Mouse (Mus musculus) midbrain, postnatal 0 days (tissue): ENCODE measurements around the gene Tgfbr3. TPM values are rescaled to one million over a fixed set of nuclear protein-coding genes. Genes with fewer than 3 reads are reported as not detected.
A peak's percentile ranks its signal among the peaks of the same experiment; 100 is the strongest.

ENCODE experiments used
- ATAC-seq: fragments of 200-750 bp; cut with Nextera tagmentation; 2 replicates; pipeline ENCODE4 v1.8.0; 2017; ENCODE audit warnings: moderate number of reproducible peaks, mild to moderate bottlenecking, moderate TSS enrichment, moderate library complexity; ENCODE audit not compliant: low FRiP score
- DNase-seq: peaks from one replicate; pipeline ENCODE4 v3.0.0-alpha.2; 2015; ENCODE audit warnings: low spot score
- H3K27ac ChIP-seq: fragments of 300-500 bp; sonication (generic); 2 replicates; pipeline ENCODE4 v1.5.1; 2014; ENCODE audit warnings: low read depth, mild to moderate bottlenecking, low read length, mixed read lengths
- H3K27me3 ChIP-seq: fragments of 300-500 bp; sonication (generic); 2 replicates; pipeline ENCODE4 v1.6.1; 2014; ENCODE audit warnings: low read length, control low read depth, mixed read lengths; ENCODE audit not compliant: insufficient read depth
- H3K36me3 ChIP-seq: fragments of 300-500 bp; sonication (generic); 2 replicates; pipeline ENCODE4 v1.6.1; 2014; ENCODE audit warnings: low read length, control low read depth, mixed read lengths; ENCODE audit not compliant: insufficient read depth
- H3K4me1 ChIP-seq: fragments of 300-500 bp; sonication (generic); 2 replicates; pipeline ENCODE4 v1.6.1; 2014; ENCODE audit warnings: mild to moderate bottlenecking, control low read depth, antibody characterized with exemption, low read length, mixed read lengths; ENCODE audit not compliant: insufficient read depth
- H3K4me2 ChIP-seq: fragments of 300-500 bp; sonication (generic); 2 replicates; pipeline ENCODE4 v1.6.1; 2014; ENCODE audit warnings: low read depth, mild to moderate bottlenecking, low read length, mixed read lengths; ENCODE audit not compliant: poor library complexity, severe bottlenecking
- H3K4me3 ChIP-seq: fragments of 300-500 bp; sonication (generic); 2 replicates; pipeline ENCODE4 v1.5.1; 2014; ENCODE audit warnings: low read depth, mild to moderate bottlenecking, low read length, moderate library complexity
- H3K9ac ChIP-seq: fragments of 300-500 bp; sonication (generic); replicated peaks from 2 replicates; pipeline ENCODE4 v1.6.1; 2014; ENCODE audit warnings: mild to moderate bottlenecking, low read length, moderate library complexity, mixed read lengths; ENCODE audit not compliant: poor library complexity, severe bottlenecking
- H3K9me3 ChIP-seq: fragments of 300-500 bp; sonication (generic); 2 replicates; pipeline ENCODE4 v1.6.1; 2016; ENCODE audit warnings: low read length, control low read depth
- CTCF ChIP-seq: IDR thresholded peaks from 2 replicates; pipeline ENCODE4 v1.5.1; 2016; ENCODE audit warnings: antibody characterized with exemption, mild to moderate bottlenecking
- WGBS: fragments of 180-500 bp; shearing (Covaris S2); extraction: QIAGEN DNeasy Blood & Tissue Kit; methylation state at CpG from one replicate; pipeline ENCODE4 v1.1.7; 2014; 5-methylcytosine and 5-hydroxymethylcytosine counted together
- polyA plus RNA-seq: library from polyadenylated mRNA; unstranded; fragments of >200 nt; fragmentation: Nextera tagmentation; extraction: Ambion mirVana; gene quantifications from 2 replicates; pipeline ENCODE4 v1.2.1, GENCODE M21; 2015
- total RNA-seq: library from RNA; depleted of rRNA; stranded (reverse); fragments of >200 nt; gene quantifications from 2 replicates; pipeline ENCODE4 v1.2.3, GENCODE M21; 2014

Tgfbr3 gene
- total and polyA plus RNA-seq, 2 experiments from 2014 or later: 4.0 to 13.8 TPM

GRCm38 (mm10) chr5:107213373-107214132, 75.9 kb downstream of the Tgfbr3 start:
- no peak overlapping the region for H3K9ac ChIP-seq
- H3K9me3 ChIP-seq: no peaks in the 10 kb centered on the region
- H3K4me3 ChIP-seq: no peak overlapping the region
- H3K27me3 ChIP-seq: no peaks in the 10 kb centered on the region
- no peaks in the 10 kb centered on the region for H3K36me3 ChIP-seq
- H3K4me2 ChIP-seq: no peak overlapping the region
- DNase-seq (no peak), ATAC-seq (no peak)
- H3K27ac ChIP-seq: no peak overlapping the region
- no peak for TF ChIP-seq CTCF
- 84% methylated on average over 9 of the region's 9 CpGs for WGBS
- H3K4me1 ChIP-seq: no peaks in the 10 kb centered on the region

- Histone ChIP-seq H3K4me3 (no peak overlapping the region), H3K9ac (no peak overlapping the region), H3K36me3 (no peaks in the 10 kb centered on the region), H3K9me3 (no peaks in the 10 kb centered on the region), H3K4me1 (no peaks in the 10 kb centered on the region), H3K27me3 (no peaks in the 10 kb centered on the region), H3K4me2 (no peak overlapping the region), H3K27ac (no peak overlapping the region)
- DNase-seq: no peak
- 83% methylated on average over 10 of the region's 10 CpGs for WGBS
- no peak for TF ChIP-seq CTCF
- ATAC-seq: no peak
Observed at GRCm38 (mm10) chr5:107211830-107212370, 77.5 kb downstream of the Tgfbr3 start.

GRCm38 (mm10) chr5:107210040-107210439, 79.4 kb downstream of the Tgfbr3 start:
- Histone ChIP-seq H3K4me2 (no peak overlapping the region), H3K4me3 (no peak overlapping the region), H3K9me3 (no peaks in the 10 kb centered on the region), H3K4me1 (no peaks in the 10 kb centered on the region), H3K9ac (no peak overlapping the region), H3K36me3 (no peaks in the 10 kb centered on the region), H3K27ac (no peak overlapping the region), H3K27me3 (no peaks in the 10 kb centered on the region)
- TF ChIP-seq CTCF: no peak
- DNase-seq: no peak
- WGBS: 76% methylated on average over 2 of the region's 2 CpGs
- no peak for ATAC-seq

- no peaks in the 10 kb centered on the region for H3K27me3 ChIP-seq
- no peak for DNase-seq
- H3K9me3 ChIP-seq: no peaks in the 10 kb centered on the region
- 85% methylated on average over 5 of the region's 5 CpGs for WGBS
- H3K4me2 ChIP-seq: no peak overlapping the region
- H3K36me3 ChIP-seq: no peaks in the 10 kb centered on the region
- no peak for ATAC-seq
- H3K9ac ChIP-seq: no peak overlapping the region
- H3K4me1 ChIP-seq: no peaks in the 10 kb centered on the region
- H3K4me3 ChIP-seq: no peak overlapping the region
- H3K27ac ChIP-seq: no peak overlapping the region
- TF ChIP-seq CTCF: no peak
Observed at GRCm38 (mm10) chr5:107207911-107208310, 81.5 kb downstream of the Tgfbr3 start.

GRCm38 (mm10) chr5:107204306-107204705, 85.1 kb downstream of the Tgfbr3 start:
- Histone ChIP-seq H3K36me3 (no peaks in the 10 kb centered on the region), H3K9ac (no peak overlapping the region), H3K27ac (no peak overlapping the region), H3K4me1 (no peaks in the 10 kb centered on the region), H3K9me3 (no peaks in the 10 kb centered on the region), H3K27me3 (no peaks in the 10 kb centered on the region), H3K4me2 (no peak overlapping the region), H3K4me3 (no peak overlapping the region)
- DNase-seq: no peak
- TF ChIP-seq CTCF: no peak
- no peak for ATAC-seq

- DNase-seq (peak; percentile 26), ATAC-seq (no peak)
- H3K27me3 ChIP-seq: no peaks in the 10 kb centered on the region
- H3K9ac ChIP-seq: no peak overlapping the region
- H3K36me3 ChIP-seq: no peaks in the 10 kb centered on the region
- no peaks in the 10 kb centered on the region for H3K4me1 ChIP-seq
- H3K4me3 ChIP-seq: no peak overlapping the region
- 41% methylated on average over 8 of the region's 8 CpGs for WGBS
- no peak overlapping the region for H3K4me2 ChIP-seq
- H3K9me3 ChIP-seq: no peaks in the 10 kb centered on the region
- no peak for TF ChIP-seq CTCF
- H3K27ac ChIP-seq: no peak overlapping the region
Observed at GRCm38 (mm10) chr5:107202801-107203559, 86.4 kb downstream of the Tgfbr3 start.
